Mouse (Mus musculus): Measurements from ENCODE around the gene Slit3. TPM values are rescaled to one million over a fixed set of nuclear protein-coding genes. Genes with fewer than 3 reads are reported as not detected.

Slit3 gene
- polyA plus RNA-seq, 1 experiment from 2014 or later, result 14.2 TPM

DNA sequence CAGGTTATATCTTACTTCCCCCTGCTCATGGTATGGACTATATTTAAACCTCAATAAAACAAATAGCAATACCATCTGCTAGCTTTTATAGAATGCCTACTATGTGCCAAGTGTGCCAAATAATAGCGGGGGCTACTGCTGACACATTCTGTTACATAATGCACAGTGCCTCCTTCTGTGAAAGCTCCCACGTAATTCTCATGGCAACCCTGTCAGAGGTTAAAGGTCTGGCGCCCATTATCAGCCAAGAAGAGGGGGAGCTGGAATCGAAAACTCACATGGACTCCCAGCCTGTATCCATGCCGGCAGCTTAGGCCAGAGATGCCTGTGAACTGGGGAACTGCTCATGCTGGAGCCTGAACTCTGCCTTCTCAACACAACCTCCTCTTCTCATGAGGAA lies 548.5 kb downstream of the Slit3 start:
- ATAC-seq, result no peak
- Histone ChIP-seq H3K4me3 (ENCODE audit: low read depth, low read length) (no peak overlapping the region), H3K27me3 (replicated peaks; ENCODE audit: insufficient read depth, low read length) (no peaks in the 10 kb centered on the region), H3K36me3 (ENCODE audit: insufficient read depth, low read length) (no peaks in the 10 kb centered on the region), H3K4me1 (ENCODE audit: insufficient read depth, low read depth, low read length) (no peaks in the 10 kb centered on the region), H3K27ac (ENCODE audit: low read length) (no peak overlapping the region), H3K9me3 (ENCODE audit: low read length) (no peaks in the 10 kb centered on the region), H3K9ac (replicated peaks; ENCODE audit: low read depth) (no peak overlapping the region), H3K4me2 (replicated peaks; ENCODE audit: low read depth, low read length) (no peak overlapping the region)
- TF ChIP-seq CTCF (IDR thresholded peaks at IDR 0.05) (no peak), EP300 (IDR thresholded peaks at IDR 0.05) (no peak)
- no peak for DNase-seq (ENCODE audit: low spot score)
- WGBS, result 80% methylated on average over 5 of the region's 5 CpGs

DNA sequence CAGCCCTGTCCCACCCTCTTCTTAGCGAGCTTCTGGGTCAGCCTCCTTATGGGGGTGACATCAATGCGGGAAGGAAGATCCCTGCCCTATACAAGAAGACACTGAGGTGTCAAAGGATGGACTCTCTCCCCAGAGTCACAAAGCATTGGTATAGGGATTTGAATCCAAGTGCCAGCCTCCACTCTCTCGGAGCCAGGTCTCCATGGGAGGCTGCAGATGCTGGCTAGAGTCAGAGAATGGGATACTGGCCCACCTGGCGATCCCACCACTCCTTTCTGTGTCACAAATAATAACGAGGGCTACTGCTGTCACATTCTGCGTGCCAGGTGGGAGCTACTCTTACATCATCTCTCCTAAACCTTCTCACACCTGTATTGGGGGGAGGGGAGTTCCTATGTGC lies 549.2 kb downstream of the Slit3 start:
- Histone ChIP-seq H3K4me1 (ENCODE audit: insufficient read depth, low read depth, low read length) (no peaks in the 10 kb centered on the region), H3K4me2 (replicated peaks; ENCODE audit: low read depth, low read length) (no peak overlapping the region), H3K9me3 (ENCODE audit: low read length) (no peaks in the 10 kb centered on the region), H3K4me3 (ENCODE audit: low read depth, low read length) (no peak overlapping the region), H3K9ac (replicated peaks; ENCODE audit: low read depth) (no peak overlapping the region), H3K27ac (ENCODE audit: low read length) (no peak overlapping the region), H3K27me3 (replicated peaks; ENCODE audit: insufficient read depth, low read length) (no peaks in the 10 kb centered on the region), H3K36me3 (ENCODE audit: insufficient read depth, low read length) (no peaks in the 10 kb centered on the region)
- DNase-seq (ENCODE audit: low spot score) (no peak), ATAC-seq (no peak)
- 74% methylated on average over 6 of the region's 6 CpGs for WGBS
- TF ChIP-seq EP300 (IDR thresholded peaks at IDR 0.05) (no peak), CTCF (IDR thresholded peaks at IDR 0.05) (no peak)

DNA sequence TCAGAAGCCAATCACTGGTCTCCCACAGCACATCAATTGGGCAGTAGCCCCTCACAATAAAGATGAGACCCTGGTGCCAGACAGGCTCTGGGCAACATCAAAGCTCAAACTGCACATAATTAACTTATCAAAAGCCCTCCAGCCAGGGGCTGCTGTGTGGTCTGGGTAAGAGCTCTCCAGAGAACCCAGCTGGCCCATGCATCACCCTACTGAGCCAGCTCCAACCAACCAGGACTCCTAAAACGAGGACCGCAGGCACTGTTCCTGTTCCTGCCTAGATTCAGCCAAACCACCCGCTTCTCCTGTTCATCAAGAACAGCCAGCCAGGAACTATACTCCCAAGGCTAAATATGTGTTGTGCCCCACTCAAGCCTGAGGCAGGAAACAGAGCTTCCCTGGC lies 549.7 kb downstream of the Slit3 start:
- TF ChIP-seq CTCF (IDR thresholded peaks at IDR 0.05) (no peak), EP300 (IDR thresholded peaks at IDR 0.05) (no peak)
- ATAC-seq, result no peak
- 66% methylated on average over 3 of the region's 3 CpGs for WGBS

DNA sequence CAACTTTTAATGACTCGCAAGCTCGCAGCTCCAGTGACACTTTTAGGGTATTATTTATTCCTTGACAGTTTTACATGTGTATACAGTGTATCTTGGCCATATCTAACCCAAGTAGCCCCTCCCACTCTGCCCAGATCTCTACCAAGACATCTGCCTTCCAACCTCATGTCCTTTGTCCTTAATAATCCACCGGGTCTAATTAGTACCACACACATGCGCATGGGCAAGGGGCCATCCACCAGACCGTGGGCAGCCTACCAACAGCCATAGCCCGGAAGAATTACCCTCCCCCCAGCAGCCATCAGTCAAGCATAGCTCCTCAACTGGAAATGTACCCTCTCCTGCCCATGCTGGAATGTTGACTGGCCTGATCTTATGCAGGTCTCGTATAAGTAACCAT lies 552.0 kb downstream of the Slit3 start:
- DNase-seq (ENCODE audit: low spot score) (no peak), ATAC-seq (no peak)
- Histone ChIP-seq H3K27ac (ENCODE audit: low read length) (no peak overlapping the region), H3K4me3 (ENCODE audit: low read depth, low read length) (no peak overlapping the region), H3K9me3 (ENCODE audit: low read length) (no peaks in the 10 kb centered on the region), H3K36me3 (ENCODE audit: insufficient read depth, low read length) (no peaks in the 10 kb centered on the region), H3K9ac (replicated peaks; ENCODE audit: low read depth) (no peak overlapping the region), H3K4me1 (ENCODE audit: insufficient read depth, low read depth, low read length) (no peaks in the 10 kb centered on the region), H3K27me3 (replicated peaks; ENCODE audit: insufficient read depth, low read length) (no peaks in the 10 kb centered on the region), H3K4me2 (replicated peaks; ENCODE audit: low read depth, low read length) (no peak overlapping the region)
- 86% methylated on average over 7 of the region's 7 CpGs for WGBS
- TF ChIP-seq EP300 (IDR thresholded peaks at IDR 0.05) (no peak), CTCF (IDR thresholded peaks at IDR 0.05) (no peak)

More for the DNA sequence above, 549.7 kb downstream of the Slit3 start:
- DNase-seq (ENCODE audit: low spot score), result no peak
- Histone ChIP-seq H3K27me3 (replicated peaks; ENCODE audit: insufficient read depth, low read length) (no peaks in the 10 kb centered on the region), H3K9ac (replicated peaks; ENCODE audit: low read depth) (no peak overlapping the region), H3K36me3 (ENCODE audit: insufficient read depth, low read length) (no peaks in the 10 kb centered on the region), H3K27ac (ENCODE audit: low read length) (no peak overlapping the region), H3K4me2 (replicated peaks; ENCODE audit: low read depth, low read length) (no peak overlapping the region), H3K9me3 (ENCODE audit: low read length) (no peaks in the 10 kb centered on the region), H3K4me3 (ENCODE audit: low read depth, low read length) (no peak overlapping the region), H3K4me1 (ENCODE audit: insufficient read depth, low read depth, low read length) (no peaks in the 10 kb centered on the region)

DNA sequence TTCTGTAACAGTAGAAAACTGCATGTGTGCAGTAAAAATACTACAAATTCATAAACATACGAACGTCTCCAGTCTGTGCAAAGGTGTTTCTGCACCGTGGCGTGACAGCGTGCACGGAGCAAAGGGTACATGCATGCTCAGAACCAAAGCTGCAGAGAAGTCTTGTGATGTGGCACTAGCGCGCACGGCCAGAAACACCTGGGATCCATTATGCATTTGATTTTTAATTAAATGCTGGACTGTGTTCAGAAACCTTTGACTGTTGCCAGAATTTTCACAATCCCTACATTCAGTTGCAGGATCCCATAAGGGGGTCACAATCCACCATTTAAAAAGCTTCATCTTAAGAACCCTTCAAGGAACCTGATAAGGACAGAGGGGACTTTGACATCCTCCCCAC lies 553.2 kb downstream of the Slit3 start:
- ATAC-seq, result no peak

DNA sequence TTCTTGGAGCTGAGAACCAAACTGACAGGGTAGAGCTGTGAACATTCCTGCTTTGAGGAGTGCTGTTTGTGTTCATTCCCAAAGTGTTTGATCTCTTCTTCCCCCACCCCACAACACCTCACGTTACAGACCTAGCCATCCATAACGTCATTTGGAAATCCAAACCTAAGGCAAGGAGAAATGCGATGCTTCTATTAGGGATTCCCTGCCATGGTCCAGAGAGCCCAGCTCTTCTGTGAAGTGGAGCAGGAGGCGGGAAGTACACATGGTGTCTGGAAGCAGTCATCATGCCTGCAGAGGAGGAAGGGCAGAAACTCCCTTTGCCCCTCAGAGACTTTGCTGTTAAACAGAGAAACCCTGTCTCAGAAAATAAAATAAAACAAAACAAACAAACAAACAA lies 555.7 kb downstream of the Slit3 start:
- no peak for ATAC-seq
- WGBS, result 51% methylated on average over 4 of the region's 4 CpGs

More for the DNA sequence above, 553.2 kb downstream of the Slit3 start:
- TF ChIP-seq EP300 (IDR thresholded peaks at IDR 0.05) (no peak), CTCF (IDR thresholded peaks at IDR 0.05) (no peak)
- Histone ChIP-seq H3K9ac (replicated peaks; ENCODE audit: low read depth) (no peak overlapping the region), H3K36me3 (ENCODE audit: insufficient read depth, low read length) (no peaks in the 10 kb centered on the region), H3K4me3 (ENCODE audit: low read depth, low read length) (no peak overlapping the region), H3K27ac (ENCODE audit: low read length) (no peak overlapping the region), H3K4me2 (replicated peaks; ENCODE audit: low read depth, low read length) (no peak overlapping the region), H3K27me3 (replicated peaks; ENCODE audit: insufficient read depth, low read length) (no peaks in the 10 kb centered on the region), H3K9me3 (ENCODE audit: low read length) (no peaks in the 10 kb centered on the region), H3K4me1 (ENCODE audit: insufficient read depth, low read depth, low read length) (no peaks in the 10 kb centered on the region)
- WGBS, result 93% methylated on average over 9 of the region's 9 CpGs
- no peak for DNase-seq (ENCODE audit: low spot score)

DNA sequence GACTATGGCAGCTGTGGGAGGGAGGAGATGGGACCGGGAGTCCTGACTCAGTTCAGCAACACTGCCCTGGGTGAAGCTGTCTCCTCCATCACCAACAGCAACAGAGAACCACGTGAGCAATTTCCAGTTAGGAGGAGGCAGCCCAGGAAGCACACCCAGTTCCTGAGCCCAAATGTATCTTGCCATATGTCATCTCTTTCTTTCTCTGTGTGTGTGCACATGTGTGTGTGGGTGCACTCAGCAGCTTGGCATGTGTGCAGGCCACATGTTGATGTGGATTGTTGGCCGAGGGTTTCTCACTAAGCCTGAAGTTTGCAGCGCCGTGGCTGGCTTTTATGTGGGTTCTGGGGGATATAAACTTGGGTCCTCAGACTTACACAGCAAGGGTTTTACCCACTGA lies 559.0 kb downstream of the Slit3 start:
- TF ChIP-seq CTCF (IDR thresholded peaks at IDR 0.05), result no peak
- TF ChIP-seq EP300 (IDR thresholded peaks at IDR 0.05), result no peak
- Histone ChIP-seq H3K27me3 (replicated peaks; ENCODE audit: insufficient read depth, low read length) (no peaks in the 10 kb centered on the region), H3K9me3 (ENCODE audit: low read length) (no peaks in the 10 kb centered on the region), H3K27ac (ENCODE audit: low read length) (no peak overlapping the region), H3K4me1 (ENCODE audit: insufficient read depth, low read depth, low read length) (no peaks in the 10 kb centered on the region), H3K36me3 (ENCODE audit: insufficient read depth, low read length) (no peaks in the 10 kb centered on the region), H3K4me2 (replicated peaks; ENCODE audit: low read depth, low read length) (no peak overlapping the region), H3K9ac (replicated peaks; ENCODE audit: low read depth) (no peak overlapping the region), H3K4me3 (ENCODE audit: low read depth, low read length) (no peak overlapping the region)
- WGBS, result 82% methylated on average over 5 of the region's 5 CpGs
- no peak for ATAC-seq
- no peak for DNase-seq (ENCODE audit: low spot score)

More for the DNA sequence above, 555.7 kb downstream of the Slit3 start:
- H3K4me2 ChIP-seq (replicated peaks; ENCODE audit: low read depth, low read length), result no peak overlapping the region
- H3K9me3 ChIP-seq (ENCODE audit: low read length), result no peaks in the 10 kb centered on the region
- no peak for DNase-seq (ENCODE audit: low spot score)
- H3K36me3 ChIP-seq (ENCODE audit: insufficient read depth, low read length), result no peaks in the 10 kb centered on the region
- no peaks in the 10 kb centered on the region for H3K4me1 ChIP-seq (ENCODE audit: insufficient read depth, low read depth, low read length)
- H3K27me3 ChIP-seq (replicated peaks; ENCODE audit: insufficient read depth, low read length), result no peaks in the 10 kb centered on the region
- no peak overlapping the region for H3K27ac ChIP-seq (ENCODE audit: low read length)
- no peak overlapping the region for H3K4me3 ChIP-seq (ENCODE audit: low read depth, low read length)
- TF ChIP-seq EP300 (IDR thresholded peaks at IDR 0.05) (no peak), CTCF (IDR thresholded peaks at IDR 0.05) (no peak)
- H3K9ac ChIP-seq (replicated peaks; ENCODE audit: low read depth), result no peak overlapping the region

All from lung, postnatal 0 days (tissue).